In the genomic region with DNA sequence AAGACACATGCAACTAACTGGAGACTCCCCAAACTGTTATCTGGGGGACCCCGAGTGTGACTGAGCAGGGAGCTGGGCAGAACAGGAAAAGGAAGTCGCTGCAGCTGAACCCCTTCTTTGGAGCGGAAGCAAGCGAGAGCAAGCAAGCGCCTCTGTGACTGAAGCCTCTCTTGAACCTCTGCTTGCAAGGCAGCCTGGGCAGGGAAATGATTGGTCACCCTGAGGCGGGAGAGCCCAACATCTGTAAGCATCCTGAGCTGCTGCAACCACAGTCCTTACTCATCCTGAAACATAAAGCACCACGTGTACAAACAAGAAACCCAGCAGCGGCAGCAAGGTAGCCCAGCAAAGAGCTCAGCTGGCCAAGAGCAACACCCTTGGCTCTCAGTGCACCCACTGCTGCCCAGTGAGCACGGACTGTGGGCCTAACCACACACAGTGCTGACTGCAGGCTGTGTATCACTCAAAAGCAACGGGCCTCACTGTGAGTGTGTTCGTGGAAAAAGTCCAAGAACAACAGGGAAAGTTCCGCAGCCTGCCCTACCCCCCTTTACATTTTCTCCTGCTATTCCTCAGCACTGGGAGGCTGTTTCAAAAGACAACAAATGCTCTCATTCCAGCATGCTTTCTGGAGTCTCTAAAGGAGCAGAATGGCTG, we compare ENCODE assay signal across 8 mouse cellular contexts.
A peak's percentile ranks its signal among the peaks of the same experiment; 100 is the strongest.
DNase-seq lines count a peak whose midpoint lies in the region; ATAC-seq and TF ChIP-seq lines count a peak whose summit lies in the region.

No protein-coding gene starts in this region.

- in situ Hi-C loops in Patski (cut with MboI; ENCODE audit: low pct_unique_long_range_greater_than_20kb), result loop anchor here (5.0 kb wide), 1 partner anchor 104 kb away; no protein-coding TSS in a partner anchor

- H3K27me3 ChIP-seq in Patski, result no peaks in the 10 kb centered on the region
- no peaks in the 10 kb centered on the region for H3K27me3 ChIP-seq in intestine, embryonic 16.5 days (replicated peaks; ENCODE audit: control insufficient read depth, insufficient read depth, low read length)
- no peaks in the 10 kb centered on the region for H3K27me3 ChIP-seq in stomach, postnatal 0 days (ENCODE audit: control insufficient read depth, insufficient read depth, low read length)

- no peak overlapping the region for H3K4me3 ChIP-seq in intestine, embryonic 16.5 days (ENCODE audit: low read length)
- H3K4me3 ChIP-seq in stomach, postnatal 0 days (ENCODE audit: low read depth, low read length), result no peak overlapping the region

- peak overlapping the region; percentile 75 for H3K27ac ChIP-seq in intestine, embryonic 16.5 days (ENCODE audit: low read length)
- H3K27ac ChIP-seq in stomach, postnatal 0 days (replicated peaks), result peak overlapping the region; percentile 83

- no peak overlapping the region for H3K4me2 ChIP-seq in intestine, embryonic 16.5 days (ENCODE audit: low read depth, low read length)
- no peak overlapping the region for H3K4me2 ChIP-seq in stomach, postnatal 0 days (replicated peaks; ENCODE audit: low read depth)

- no peak overlapping the region for H3K9ac ChIP-seq in intestine, embryonic 16.5 days (ENCODE audit: low read depth, low read length)
- no peak overlapping the region for H3K9ac ChIP-seq in stomach, postnatal 0 days (ENCODE audit: low read length)

- POLR2A ChIA-PET in Patski (lab: Charles Lee), result interaction anchor here (1.4 kb wide), 1 partner anchor 117 kb away, joined by 3 read pairs; no protein-coding TSS in a partner anchor

- peak; percentile 97 for ATAC-seq in Patski
- peak; percentile 38 for ATAC-seq in intestine, embryonic 16.5 days
- peak; percentile 71; the same call in 1 of the 2 replicates for ATAC-seq in stomach, postnatal 0 days (ENCODE audit: low FRiP score, low TSS enrichment)

- 36% methylated on average over 12 of the region's 12 CpGs for WGBS in intestine, embryonic 16.5 days
- WGBS in stomach, postnatal 0 days, result 25% methylated on average over 12 of the region's 12 CpGs

- H3K36me3 ChIP-seq in intestine, embryonic 16.5 days (ENCODE audit: control insufficient read depth, insufficient read depth, low read length), result no peaks in the 10 kb centered on the region
- H3K36me3 ChIP-seq in stomach, postnatal 0 days (ENCODE audit: control insufficient read depth, insufficient read depth, low read length), result no peaks in the 10 kb centered on the region

- peak; percentile 72 for DNase-seq in CD4-positive helper T cell, adult 2 months (ENCODE audit: low read depth, low spot score)
- DNase-seq in Patski (ENCODE audit: low read depth, low spot score), result peak; percentile 95
- peak; percentile 37 to 47 for DNase-seq in heart, adult 18-20 months
- peak; percentile 23 for DNase-seq in mesoderm, embryonic 11.5 days (ENCODE audit: low read depth, low spot score)
- DNase-seq in stomach, postnatal 0 days (ENCODE audit: low spot score), result peak; percentile 20
- DNase-seq in cerebellum, adult 18-20 months, result no peak
- DNase-seq in left cerebral cortex, adult 9 months (ENCODE audit: low spot score in 2 of 2), result no peak

- TF ChIP-seq CTCF in Patski (IDR thresholded peaks at IDR 0.05), result no peak
- TF ChIP-seq CTCF in stomach, postnatal 0 days (IDR thresholded peaks at IDR 0.05; ENCODE audit: low read depth), result no peak

- peaks cover 51% of the 10 kb centered on the region for H3K4me1 ChIP-seq in intestine, embryonic 16.5 days (ENCODE audit: control insufficient read depth, insufficient read depth, low read length)
- H3K4me1 ChIP-seq in stomach, postnatal 0 days (replicated peaks; ENCODE audit: control insufficient read depth, insufficient read depth), result peaks cover 10% of the 10 kb centered on the region

- CTCF ChIA-PET in Patski (lab: Charles Lee), result interaction anchor here (1.2 kb wide), 1 partner anchor 10 kb away, joined by 3 read pairs; no protein-coding TSS in a partner anchor

- TF ChIP-seq EP300 in stomach, postnatal 0 days (optimal IDR thresholded peaks at IDR 0.05), result no peak

- no peaks in the 10 kb centered on the region for H3K9me3 ChIP-seq in intestine, embryonic 16.5 days (ENCODE audit: control insufficient read depth, low read length)
- no peaks in the 10 kb centered on the region for H3K9me3 ChIP-seq in stomach, postnatal 0 days (ENCODE audit: control insufficient read depth, low read length)

Comparison
In these comparisons a context has a peak if more than half of its experiments do, and no peak if none do; other contexts are left out.
1. DNase-seq: peak in CD4-positive helper T cell, adult 2 months (single experiment), Patski (single experiment), heart, adult 18-20 months (2 of 2), mesoderm, embryonic 11.5 days (single experiment) and stomach, postnatal 0 days (single experiment); none in cerebellum, adult 18-20 months (0 of 2) and left cerebral cortex, adult 9 months (0 of 2).
2. ATAC-seq: peak in every context shown above with its lines; median percentile 97 in Patski; 71 in stomach, postnatal 0 days; 38 in intestine, embryonic 16.5 days.